11 mouse cellular contexts compared by ENCODE assay signal in the genomic region with DNA sequence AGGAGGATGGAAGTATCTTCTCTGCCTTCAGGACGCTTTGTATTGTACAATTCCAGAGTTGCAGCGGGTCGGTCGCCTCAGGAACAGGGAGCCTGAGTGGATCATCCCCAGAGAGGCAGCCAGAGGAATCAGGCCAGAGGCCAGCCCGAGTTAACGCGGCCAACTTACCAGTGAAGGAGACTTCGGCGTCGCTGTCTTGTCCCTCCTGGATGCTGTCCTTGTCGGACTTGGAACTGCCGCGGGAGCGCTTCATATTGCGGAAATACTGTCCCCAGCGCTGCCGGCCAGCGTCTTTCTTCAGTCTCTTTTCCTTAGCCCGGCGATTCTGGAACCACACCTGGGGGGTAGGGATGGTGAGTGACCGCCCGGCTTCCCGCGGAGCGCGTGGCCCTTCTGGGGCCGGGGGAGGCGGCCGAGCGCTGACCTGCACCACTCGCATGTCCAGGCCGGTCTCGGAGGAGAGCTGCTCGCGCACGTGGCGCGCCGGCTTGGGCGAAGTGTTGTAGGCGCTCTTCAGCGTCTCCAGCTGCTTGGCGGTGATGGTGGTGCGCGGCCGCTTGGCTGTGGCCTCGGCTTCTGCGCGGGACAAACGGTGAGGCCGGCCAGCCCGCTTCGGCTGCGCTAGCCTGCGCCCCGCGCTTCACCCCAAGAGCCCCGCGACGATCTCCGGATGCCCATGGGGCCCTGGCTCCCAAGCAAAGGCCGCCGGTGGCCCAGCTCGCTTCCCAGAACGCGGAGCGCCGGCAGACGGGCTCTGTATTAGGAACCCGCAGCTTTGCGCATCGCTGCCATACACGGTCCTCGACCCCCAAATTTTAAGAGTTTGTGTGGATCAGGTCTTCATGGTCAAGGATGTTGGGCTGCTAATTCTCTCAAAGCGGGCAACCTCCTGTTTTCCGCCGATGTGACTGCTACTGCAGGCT. TPM values are rescaled to one million over a fixed set of nuclear protein-coding genes. Genes with fewer than 3 reads are reported as not detected.
DNase-seq lines count a peak whose midpoint lies in the region; ATAC-seq and TF ChIP-seq lines count a peak whose summit lies in the region.
"Had no signal": no experiment of that assay in that cellular context is flagged by ENCODE, and none has a peak within 500 bp of the region (broad histone marks: within the 10 kb centered on the region; RNA-seq: fewer than 3 reads in every experiment).

No protein-coding gene starts in this region.

- H3K36me3 ChIP-seq in heart, embryonic 10.5 days = no peaks in the 10 kb centered on the region
- H3K36me3 ChIP-seq in heart, adult 2 months (ENCODE audit: control insufficient read depth, insufficient read depth, low read length) = no peaks in the 10 kb centered on the region
- no peaks in the 10 kb centered on the region for H3K36me3 ChIP-seq in forebrain, embryonic 13.5 days (ENCODE audit: poor library complexity, severe bottlenecking)
- H3K36me3 ChIP-seq in midbrain, embryonic 13.5 days = no peaks in the 10 kb centered on the region

- no peak for TF ChIP-seq CTCF in heart, adult 2 months (IDR thresholded peaks at IDR 0.05)

- no peak overlapping the region for H3K9ac ChIP-seq in heart, adult 2 months (ENCODE audit: low read depth, low read length)
- H3K9ac ChIP-seq in forebrain, embryonic 13.5 days = no peak overlapping the region
- peak overlapping the region; percentile 23; the same call in 1 of the 2 replicates for H3K9ac ChIP-seq in midbrain, embryonic 13.5 days (replicated peaks)

- no peak for ATAC-seq in forebrain, embryonic 13.5 days
- ATAC-seq in midbrain, embryonic 13.5 days = no peak
- no peak for ATAC-seq in cerebellum, adult (ENCODE audit: insufficient number of reproducible peaks, low FRiP score, low TSS enrichment)

- H3K27ac ChIP-seq in heart, embryonic 10.5 days = no peak overlapping the region; the same call in 1 of the 2 replicates
- no peak overlapping the region for H3K27ac ChIP-seq in heart, adult 2 months
- no peak overlapping the region for H3K27ac ChIP-seq in forebrain, embryonic 13.5 days
- no peak overlapping the region for H3K27ac ChIP-seq in midbrain, embryonic 13.5 days

- peaks cover 100% of the 10 kb centered on the region for H3K27me3 ChIP-seq in heart, embryonic 10.5 days (ENCODE audit: insufficient read depth, poor library complexity, severe bottlenecking)
- peaks cover 33% of the 10 kb centered on the region for H3K27me3 ChIP-seq in heart, adult 2 months (ENCODE audit: control insufficient read depth, insufficient read depth, low read length)
- H3K27me3 ChIP-seq in forebrain, embryonic 13.5 days = peaks cover 100% of the 10 kb centered on the region
- H3K27me3 ChIP-seq in midbrain, embryonic 13.5 days = peaks cover 100% of the 10 kb centered on the region

- TF ChIP-seq EP300 in heart, adult 2 months (IDR thresholded peaks at IDR 0.05; ENCODE audit: insufficient read depth, low read depth, low read length) = no peak

- peaks cover 53% of the 10 kb centered on the region for H3K4me1 ChIP-seq in heart, embryonic 10.5 days
- H3K4me1 ChIP-seq in heart, adult 2 months (ENCODE audit: control insufficient read depth, insufficient read depth, low read length) = no peaks in the 10 kb centered on the region
- H3K4me1 ChIP-seq in forebrain, embryonic 13.5 days = peaks cover 37% of the 10 kb centered on the region
- peaks cover 46% of the 10 kb centered on the region for H3K4me1 ChIP-seq in midbrain, embryonic 13.5 days (replicated peaks)

- under 1% methylated on average over 77 of the region's 77 CpGs for WGBS in heart, embryonic 10.5 days
- 1% methylated on average over 77 of the region's 77 CpGs for WGBS in heart, adult 2 months
- WGBS in forebrain, embryonic 13.5 days = under 1% methylated on average over 75 of the region's 77 CpGs
- 1% methylated on average over 77 of the region's 77 CpGs for WGBS in midbrain, embryonic 13.5 days

- H3K79me2 ChIP-seq in heart, adult 2 months (replicated peaks; ENCODE audit: control insufficient read depth, insufficient read depth, low read length) = no peaks in the 10 kb centered on the region

- peak overlapping the region; percentile 48 for H3K4me3 ChIP-seq in heart, embryonic 10.5 days
- no peak overlapping the region for H3K4me3 ChIP-seq in heart, adult 2 months
- peak overlapping the region; percentile 3; the same call in 1 of the 2 replicates for H3K4me3 ChIP-seq in forebrain, embryonic 13.5 days
- H3K4me3 ChIP-seq in midbrain, embryonic 13.5 days (replicated peaks) = peak overlapping the region; percentile 20

- H3K4me2 ChIP-seq in forebrain, embryonic 13.5 days = peak overlapping the region; percentile 26
- H3K4me2 ChIP-seq in midbrain, embryonic 13.5 days (replicated peaks) = peak overlapping the region; percentile 45

- no peaks in the 10 kb centered on the region for H3K9me3 ChIP-seq in heart, embryonic 10.5 days
- H3K9me3 ChIP-seq in forebrain, embryonic 13.5 days (replicated peaks) = no peaks in the 10 kb centered on the region
- no peaks in the 10 kb centered on the region for H3K9me3 ChIP-seq in midbrain, embryonic 13.5 days

- TF ChIP-seq POLR2A in heart, adult 2 months (IDR thresholded peaks at IDR 0.05; ENCODE audit: insufficient read depth, low read depth, low read length) = no peak

- no peak for DNase-seq in heart, embryonic 10.5 days (ENCODE audit: low spot score)
- DNase-seq in heart, adult 2 months = no peak
- DNase-seq in ZHBTc4 (ENCODE audit: low read depth, low spot score) = peak; percentile 48
- DNase-seq in gastrocnemius, postnatal 25 days = no peak
- no peak for DNase-seq in thymus, postnatal 25 days
- DNase-seq: layer of hippocampus, postnatal 36 days had no signal

- intact Hi-C loops in heart, adult 2 months (cut with DNase I) = no loop called here

RNA-seq across cellular contexts. Expression of a gene that starts 5.9 kb away (rescaled TPM):
- polyA plus RNA-seq in heart, embryonic 10.5 days (2016; fragmentation: Nextera tagmentation; extraction: Ambion mirVana) = 0.09 and 0.48 TPM in 2 replicates
- not detected for total RNA-seq in heart, adult 2 months (2021)
- polyA plus RNA-seq in heart, adult 2 months (2012; rRNA removed) = not detected in 2 replicates
- 0.09 and 0.21 TPM in 2 replicates for polyA plus RNA-seq in forebrain, embryonic 13.5 days (2015; fragmentation: Nextera tagmentation; extraction: Ambion mirVana)
- polyA plus RNA-seq in midbrain, embryonic 13.5 days (2015; fragmentation: Nextera tagmentation; extraction: Ambion mirVana) = 0.17 TPM in 1 of 2 replicates, not detected in the other
- not detected for total RNA-seq in gastrocnemius, postnatal 25 days (2021)
- total RNA-seq: CH12.LX; layer of hippocampus, postnatal 36 days had no signal
- polyA plus RNA-seq: stomach, embryonic 14.5 days had no signal

RNA-seq across cellular contexts. Expression of a gene that starts 35.1 kb away (rescaled TPM):
- 16.5 and 18.8 TPM in 2 replicates for polyA plus RNA-seq in heart, embryonic 10.5 days (2016; fragmentation: Nextera tagmentation; extraction: Ambion mirVana)
- total RNA-seq in heart, adult 2 months (2021) = 10 to 100 TPM; 17.3 to 22.2 TPM
- 11.1 and 18.1 TPM in 2 replicates for polyA plus RNA-seq in heart, adult 2 months (2012; rRNA removed)
- 13.5 and 15.7 TPM in 2 replicates for polyA plus RNA-seq in forebrain, embryonic 13.5 days (2015; fragmentation: Nextera tagmentation; extraction: Ambion mirVana)
- 15.4 and 15.7 TPM in 2 replicates for polyA plus RNA-seq in midbrain, embryonic 13.5 days (2015; fragmentation: Nextera tagmentation; extraction: Ambion mirVana)
- 1 to 10 TPM; 3.1 to 4.0 TPM for total RNA-seq in gastrocnemius, postnatal 25 days (2021)
